Mouse (Mus musculus): ENCODE measurements around the gene Mrgprg.

The Mrgprg gene

DNA sequence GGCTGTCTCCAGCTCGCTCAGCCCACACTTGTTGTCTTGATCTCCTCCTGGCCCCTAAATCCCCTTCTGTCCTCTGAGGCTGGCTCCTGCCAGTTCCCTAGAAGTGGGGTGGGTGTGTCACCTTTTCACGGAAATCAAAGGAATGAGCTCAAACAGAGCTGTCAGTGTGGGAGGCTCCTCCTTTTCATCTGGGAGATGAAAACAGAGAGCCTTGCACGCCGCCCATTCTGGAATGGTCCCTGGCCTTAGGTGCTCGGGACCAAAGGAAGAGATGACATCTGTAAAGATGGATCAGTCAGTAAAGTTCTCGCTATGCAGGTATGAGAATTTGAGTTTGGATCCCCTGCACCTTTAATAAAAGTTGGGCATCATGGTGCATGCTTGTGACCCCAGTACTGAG lies at the start of gene Mrgprg:
TSS of gene Mrgprg (minus strand) at position 101 of the 400 bp plus-strand sequence.
- no peak for DNase-seq (ENCODE audit: low spot score)

DNA sequence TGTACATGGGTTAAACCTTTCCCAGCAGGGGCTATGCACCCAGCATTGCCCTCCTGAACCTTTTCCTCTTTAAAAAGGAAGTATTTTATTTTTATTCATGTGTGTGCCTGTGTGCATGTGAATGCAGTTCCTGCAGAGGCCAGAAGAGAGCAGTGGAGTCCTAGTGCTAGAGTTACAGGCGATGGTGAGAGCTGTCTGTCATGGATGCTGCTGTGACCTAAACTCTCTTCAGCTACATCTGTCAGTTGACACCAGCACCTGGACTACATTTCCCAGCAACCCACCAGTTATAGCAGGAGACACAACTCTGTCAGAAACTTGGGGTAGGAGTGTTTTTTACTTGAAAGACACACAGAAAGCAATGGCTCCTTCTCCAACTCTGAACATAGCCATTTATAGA lies 42.1 kb upstream of the Mrgprg start:
- DNase-seq (ENCODE audit: low spot score): no peak

DNA sequence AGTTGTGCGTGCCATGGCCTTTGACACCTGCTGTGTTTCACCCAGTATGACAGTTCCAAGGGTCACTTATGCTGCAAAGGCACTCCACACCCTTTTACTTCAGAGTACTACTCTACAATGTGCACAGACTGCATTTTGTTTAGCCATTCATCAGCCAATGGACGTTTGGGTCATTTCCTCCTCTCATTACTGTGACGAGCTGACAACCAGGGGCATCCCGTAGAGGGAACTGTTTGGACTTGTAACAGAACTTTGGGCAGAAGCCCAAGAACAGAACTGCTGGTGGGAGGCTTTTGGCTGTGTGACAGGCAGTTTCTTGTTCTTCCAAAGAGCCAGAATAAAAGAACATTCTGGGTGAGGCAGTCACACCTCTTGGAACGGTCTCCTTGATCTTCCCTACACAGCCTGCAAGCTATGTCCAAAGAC lies 38.4 kb upstream of the Mrgprg start:
- no peak for DNase-seq (ENCODE audit: low spot score)

DNA sequence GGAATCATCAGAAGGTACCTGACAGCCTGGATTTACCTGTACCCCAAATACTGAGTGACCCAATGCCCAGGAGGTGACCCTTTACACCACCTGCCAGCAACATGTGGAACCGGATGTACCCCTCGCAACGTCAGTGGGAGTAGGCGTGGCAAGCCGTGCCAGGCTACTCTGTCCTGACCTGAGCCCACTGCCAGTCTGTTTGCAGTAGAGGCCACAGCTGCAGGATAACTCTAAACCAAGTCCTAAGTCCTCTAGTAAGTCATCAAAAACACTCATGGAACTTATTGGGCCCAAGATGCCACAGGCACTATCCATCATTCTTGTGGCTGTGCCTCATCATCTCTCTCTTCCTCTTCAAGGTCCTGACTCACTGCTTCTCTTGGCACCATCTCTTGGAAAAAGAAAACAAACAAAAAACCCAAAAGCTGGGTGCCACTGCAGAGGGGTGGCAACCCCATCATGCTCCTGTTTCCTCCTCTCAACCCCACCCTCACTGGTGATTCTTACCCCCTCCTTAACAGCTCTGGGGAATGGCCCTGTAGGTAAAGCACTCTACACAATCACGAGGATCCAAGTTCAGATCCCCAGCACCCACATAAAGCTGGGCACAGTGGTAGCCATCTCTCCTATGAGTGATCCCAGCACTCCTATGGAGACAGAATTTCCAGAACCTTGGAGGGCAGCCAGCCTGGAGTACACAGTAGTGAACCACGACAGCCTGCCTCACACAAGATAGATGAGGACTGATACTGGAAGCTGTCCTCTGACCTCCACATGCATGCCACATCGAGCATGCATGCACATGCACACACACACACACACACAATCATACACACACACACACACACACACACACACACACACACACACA lies 34.6 kb upstream of the Mrgprg start:
- no peak for DNase-seq (ENCODE audit: low spot score)

DNA sequence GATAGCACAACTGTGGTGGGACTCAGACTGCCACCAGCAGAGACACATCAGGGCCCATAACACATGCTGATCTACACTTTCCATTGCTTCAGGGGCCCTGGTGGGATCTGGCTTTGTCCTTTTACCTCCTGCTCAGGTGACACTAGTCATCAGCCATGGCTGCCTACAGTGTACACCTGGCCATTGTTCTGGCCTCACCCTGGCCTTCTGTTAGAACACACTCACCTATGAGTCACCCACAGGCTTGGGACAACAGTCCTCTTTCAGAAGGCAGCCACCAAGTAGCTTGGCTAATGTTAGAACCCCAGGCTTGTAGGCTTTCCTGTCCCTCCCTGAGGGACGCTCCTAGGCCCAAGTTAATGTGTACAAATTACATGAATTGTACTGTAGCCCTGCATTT lies 34.0 kb upstream of the Mrgprg start:
- no peak for DNase-seq (ENCODE audit: low spot score)

DNA sequence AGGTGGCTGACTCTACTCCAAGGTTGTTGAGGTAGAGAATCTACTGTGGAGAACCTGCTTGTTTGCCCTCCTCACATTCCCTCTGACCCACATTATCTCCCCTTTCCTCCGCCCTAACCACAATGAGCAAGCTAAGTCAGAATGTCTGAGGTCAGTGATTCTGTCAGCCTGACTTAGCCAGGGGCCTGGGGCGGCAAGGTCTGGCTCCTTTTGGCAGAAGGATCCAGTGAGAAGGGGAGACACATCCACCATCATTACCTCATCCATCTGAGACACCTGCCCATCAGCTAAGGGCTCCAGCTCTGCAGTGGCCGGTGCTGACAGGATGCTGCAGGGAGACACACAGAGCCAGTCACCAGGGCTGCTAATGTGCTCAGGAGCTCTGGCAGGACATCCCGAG lies 32.0 kb upstream of the Mrgprg start:
- no peak for DNase-seq (ENCODE audit: low spot score)

DNA sequence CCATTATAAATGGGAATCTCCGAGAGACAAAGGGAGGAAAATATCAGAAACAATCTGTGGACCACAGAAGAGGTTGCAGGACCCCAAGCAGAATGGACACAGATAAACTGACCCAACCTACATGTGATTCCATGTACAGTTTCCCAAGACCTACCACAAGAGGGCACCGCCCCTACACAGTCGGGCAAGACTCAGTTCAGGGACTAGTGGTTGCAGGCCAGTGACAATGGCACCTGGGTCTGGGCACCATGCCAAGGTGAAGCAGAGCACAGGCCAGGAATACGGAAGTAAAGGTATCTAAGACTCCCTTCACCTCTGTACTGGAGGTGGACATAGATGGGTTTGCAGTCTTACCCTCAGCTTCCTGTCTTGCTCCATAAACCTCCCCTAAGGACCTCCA lies 26.3 kb upstream of the Mrgprg start:
- no peak for DNase-seq (ENCODE audit: low spot score)

DNA sequence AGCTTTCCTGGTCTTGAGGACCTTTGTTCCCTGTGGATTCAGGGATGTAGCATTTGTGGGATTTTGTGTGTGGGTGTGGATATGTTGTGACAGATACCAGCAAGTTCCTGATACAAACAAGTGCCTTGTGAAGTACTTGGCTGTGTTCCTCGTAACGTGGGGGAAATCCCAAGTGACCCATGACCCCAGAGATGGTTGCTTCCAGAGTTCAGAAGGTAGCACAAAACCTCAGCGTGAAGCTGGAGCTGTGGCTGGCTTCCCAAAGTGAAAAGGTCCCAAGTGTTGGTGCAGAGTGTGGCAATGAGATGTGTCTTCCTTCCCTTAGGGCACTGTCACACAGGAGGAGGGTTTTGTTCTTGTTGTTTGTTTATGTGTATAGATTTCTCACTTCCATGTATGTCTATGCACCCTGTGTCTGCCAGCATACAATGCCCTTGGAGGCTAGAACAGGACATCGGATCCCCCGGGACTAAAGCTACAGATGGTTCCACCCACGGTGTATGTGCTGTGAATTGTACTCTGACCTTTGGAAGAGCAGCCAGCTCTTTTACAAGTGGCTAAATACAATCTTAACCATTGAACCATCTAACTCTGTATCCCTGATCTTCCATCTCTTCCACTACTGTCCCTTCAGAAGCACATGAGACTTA lies 25.7 kb upstream of the Mrgprg start:
- DNase-seq (ENCODE audit: low spot score): no peak

DNA sequence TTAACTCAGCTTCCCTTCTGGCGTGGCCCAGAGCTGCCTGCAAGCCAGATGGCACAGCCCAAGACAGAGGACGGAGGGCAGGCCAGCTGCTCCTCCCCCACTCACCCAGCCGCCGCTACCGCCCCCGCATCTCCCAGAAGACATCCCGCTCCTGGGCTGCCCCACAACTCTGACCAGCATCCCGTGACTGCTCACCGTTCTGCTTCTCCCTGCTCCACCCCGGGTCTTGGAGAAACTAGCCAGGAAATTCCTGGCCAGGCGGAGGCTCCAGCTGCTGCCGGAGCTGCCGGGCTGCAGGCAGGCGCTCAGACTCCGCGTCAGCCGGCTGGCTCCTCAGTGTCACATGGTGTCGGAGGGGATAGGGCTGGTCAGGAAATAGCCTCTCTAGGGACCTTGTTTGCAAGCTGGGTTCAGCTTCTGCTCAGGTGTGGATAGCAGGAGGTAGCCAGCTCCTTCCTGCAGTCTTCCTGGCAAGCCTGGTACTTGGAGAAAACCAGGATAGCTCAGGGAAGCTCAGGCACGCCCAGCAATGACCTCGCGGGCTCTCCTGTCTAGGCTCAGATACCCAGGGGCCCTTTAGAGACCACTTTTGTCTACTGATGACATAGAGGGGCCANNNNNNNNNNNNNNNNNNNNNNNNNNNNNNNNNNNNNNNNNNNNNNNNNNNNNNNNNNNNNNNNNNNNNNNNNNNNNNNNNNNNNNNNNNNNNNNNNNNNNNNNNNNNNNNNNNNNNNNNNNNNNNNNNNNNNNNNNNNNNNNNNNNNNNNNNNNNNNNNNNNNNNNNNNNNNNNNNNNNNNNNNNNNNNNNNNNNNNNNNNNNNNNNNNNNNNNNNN lies 17.4 kb upstream of the Mrgprg start, which contains the start of gene Mrgpre:
TSS of gene Mrgpre (minus strand) at position 505 of the 834 bp plus-strand sequence.
- DNase-seq (ENCODE audit: low spot score): peak; percentile 57

DNA sequence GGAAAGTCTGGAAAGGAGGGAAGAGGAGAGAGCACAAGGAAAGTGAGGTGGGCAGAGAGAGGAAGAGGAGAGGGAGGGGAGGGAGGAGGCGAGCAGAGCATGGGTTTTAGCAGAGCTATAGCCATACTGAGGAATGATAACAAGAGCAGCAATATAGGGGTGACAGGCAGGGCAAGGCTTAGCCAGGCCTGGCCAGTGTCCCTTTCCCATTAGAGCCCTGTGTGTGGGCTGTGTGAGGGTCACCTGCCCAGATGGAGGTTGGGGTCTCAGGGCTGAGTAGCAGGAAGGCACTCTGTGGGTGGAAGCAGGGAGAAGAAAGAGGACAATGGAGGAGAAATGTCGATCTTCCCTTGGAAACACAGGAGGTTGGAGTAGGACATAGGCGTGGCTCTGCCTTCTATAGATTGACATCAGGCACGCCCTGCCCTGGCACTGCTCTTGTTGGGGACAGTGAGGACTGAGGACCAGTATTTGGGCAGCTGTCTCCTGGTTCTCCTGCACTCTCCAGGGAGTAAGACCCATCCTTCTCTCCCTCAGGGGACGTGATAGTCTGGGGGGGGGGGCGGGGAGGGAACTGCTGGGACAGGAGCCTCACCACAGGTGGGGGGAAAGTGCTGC lies 16.7 kb upstream of the Mrgprg start:
- DNase-seq (ENCODE audit: low spot score): no peak

DNA sequence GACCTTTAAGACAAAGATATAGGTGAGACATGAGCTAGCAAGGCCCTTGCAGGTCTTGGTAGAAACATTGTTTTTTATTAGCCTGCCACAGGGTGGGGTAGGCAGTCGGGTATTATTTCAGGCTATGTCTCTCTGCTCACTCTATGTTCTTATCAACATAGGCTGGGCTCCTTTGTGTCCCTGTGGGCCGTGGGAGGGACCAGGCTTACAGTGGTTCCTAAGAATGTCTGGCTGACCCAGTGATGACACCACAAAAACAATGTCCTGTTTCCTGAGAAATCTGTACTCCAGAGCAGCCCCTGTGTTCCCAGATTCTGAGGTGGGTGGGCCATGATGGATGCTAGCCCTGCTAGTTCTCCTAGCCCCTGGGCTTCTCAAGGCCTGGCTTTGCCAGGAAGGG lies 10.6 kb upstream of the Mrgprg start:
- DNase-seq (ENCODE audit: low spot score): no peak

DNA sequence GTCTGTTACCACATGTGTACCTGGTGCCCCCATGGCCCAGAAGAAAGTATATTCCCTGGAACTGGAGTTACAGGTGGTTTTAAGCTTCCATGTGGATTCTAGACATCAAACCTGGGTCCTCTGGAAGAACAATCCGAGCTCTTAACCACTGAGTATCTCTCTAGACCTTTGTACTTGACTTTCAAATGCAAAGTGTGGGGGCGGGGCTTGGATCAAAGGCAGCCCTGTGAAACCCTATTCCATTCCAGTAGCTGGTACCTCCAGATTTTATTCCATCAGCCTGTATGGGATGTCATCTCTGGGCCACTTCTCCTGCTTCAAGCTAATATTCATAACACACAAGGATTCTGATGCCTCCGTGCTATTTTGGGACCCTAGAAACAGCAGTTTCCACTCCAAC lies 9.3 kb upstream of the Mrgprg start:
- DNase-seq (ENCODE audit: low spot score): no peak

DNA sequence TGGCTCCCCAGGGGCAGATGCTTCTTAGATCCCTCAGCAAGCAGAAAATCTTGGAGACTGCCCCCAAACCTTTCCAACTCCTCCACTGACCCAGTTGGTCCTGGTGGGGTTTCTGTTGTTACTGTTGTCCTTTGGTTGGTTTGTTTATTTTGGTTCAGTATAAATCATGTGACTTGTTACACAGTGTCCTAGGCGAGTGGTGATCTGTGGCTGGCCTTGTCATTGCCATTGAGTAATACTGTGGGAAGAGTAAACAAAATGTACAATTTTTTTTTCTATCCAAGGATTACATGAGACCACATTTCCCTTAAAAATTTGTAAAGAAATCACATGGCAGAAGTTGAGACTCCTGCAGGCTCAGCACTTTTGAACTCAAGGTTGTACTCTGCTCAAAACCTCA lies 2.7 kb upstream of the Mrgprg start:
- no peak for DNase-seq (ENCODE audit: low spot score)

DNA sequence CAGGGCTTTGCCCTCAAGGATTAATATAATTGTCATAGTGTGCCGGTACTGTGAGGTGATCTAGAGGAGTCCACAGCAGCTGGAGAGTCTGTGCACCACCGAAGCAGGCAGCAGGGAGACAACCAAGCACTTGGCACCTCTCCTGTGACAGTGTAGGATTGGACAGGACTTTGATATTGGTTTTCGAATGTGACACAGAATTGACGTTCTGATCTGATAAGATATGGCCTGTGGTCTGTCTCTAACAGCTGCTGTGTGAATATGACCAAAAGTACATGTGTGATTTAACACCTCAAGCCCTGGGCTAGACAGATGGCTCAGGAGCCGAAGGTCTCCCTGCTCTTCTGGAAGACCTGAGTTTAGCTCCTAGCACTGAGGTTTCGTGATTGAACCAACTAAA lies 1.5 kb upstream of the Mrgprg start:
- no peak for DNase-seq (ENCODE audit: low spot score)

DNA sequence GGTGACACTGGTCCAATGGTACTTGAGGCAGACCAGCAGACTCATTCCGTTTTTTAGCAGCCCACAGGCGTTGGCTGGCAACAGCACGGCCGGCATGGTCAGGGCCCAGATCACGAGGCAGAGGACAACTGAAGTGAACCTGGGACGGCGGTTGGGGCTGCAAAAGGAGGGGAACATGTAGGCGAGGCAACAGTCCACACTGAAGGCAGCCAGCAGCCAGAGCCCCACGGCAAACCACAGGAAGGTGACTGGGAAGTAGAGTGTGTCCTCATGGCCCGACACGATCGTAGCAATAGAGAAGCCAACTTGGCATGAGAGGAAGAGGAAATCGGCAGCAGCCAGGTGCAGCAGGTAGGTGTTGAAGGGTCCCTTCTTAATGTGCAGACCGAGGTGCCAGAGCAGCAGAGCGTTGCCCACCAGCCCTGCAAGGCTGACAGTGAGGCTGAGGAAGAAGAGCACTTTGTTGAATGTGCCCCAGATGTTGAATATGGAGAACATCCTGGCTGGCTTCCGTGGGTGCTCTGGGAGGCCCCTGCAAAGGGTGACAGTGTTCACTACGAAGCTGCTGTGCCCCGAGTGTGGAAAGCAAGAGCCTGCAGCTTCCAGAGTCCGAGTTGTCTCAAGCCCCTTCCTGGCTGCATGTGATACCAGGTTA lies 1.8 kb downstream of the Mrgprg start:
- DNase-seq (ENCODE audit: low spot score): no peak

DNA sequence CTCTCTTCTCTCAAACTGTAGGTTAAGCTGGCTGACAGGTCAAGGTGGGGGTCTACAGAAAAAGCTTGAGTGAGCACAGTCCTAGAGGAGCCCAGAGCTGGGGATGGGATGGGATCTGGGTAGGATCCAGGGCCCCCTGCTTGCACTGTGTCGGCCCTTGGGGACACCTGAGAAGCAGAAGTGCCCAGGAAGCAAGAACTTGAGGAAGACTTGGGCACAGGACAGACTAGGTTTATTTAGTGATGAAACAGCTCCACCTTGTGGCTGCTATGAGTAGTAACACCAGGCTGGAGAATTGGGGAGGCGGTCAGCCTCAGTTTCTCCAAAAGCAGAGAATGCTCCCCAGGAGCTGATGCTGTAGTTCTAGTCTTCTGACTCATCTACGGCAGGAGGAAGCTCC lies 3.0 kb downstream of the Mrgprg start:
- no peak for DNase-seq (ENCODE audit: low spot score)

DNA sequence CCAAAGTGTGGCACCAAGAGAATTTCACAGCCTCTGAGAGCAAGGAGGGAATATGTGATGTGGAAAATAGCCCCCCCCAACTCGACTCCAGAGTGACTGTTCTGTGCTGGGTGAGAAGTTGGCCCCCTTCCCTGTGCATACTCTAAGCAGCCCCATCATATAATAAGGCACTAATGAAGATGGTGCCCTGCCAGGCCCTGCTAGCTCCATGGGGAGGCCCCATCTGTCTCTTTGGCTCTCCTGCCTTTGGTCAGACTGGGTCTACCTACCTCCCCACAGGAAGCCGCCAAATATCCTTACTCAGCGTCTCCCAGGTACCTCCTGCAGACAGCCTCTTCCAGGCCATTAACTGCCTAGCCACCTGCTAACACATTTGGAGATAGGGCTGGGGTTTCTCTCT lies 7.8 kb downstream of the Mrgprg start:
- DNase-seq (ENCODE audit: low spot score): no peak

DNA sequence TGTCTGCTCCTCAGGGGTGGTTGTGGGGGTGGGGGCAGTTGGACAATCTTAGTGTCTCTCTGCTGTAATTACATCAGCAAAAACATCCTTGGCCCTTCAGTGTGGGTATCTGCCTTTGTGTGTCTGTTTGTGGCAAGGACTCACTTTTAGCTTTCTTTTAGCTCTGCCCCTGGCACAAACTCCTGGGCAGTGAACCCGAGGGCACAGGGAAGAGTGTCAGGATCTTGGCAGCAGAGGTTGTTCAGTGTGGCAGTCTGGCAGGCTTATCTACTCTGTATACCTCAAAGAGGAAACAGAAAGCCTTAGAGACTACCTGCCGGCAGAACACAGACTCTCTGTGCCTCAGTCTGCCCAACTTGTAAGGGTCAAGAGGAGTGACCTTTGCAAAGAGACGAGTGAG lies 9.1 kb downstream of the Mrgprg start:
- DNase-seq (ENCODE audit: low spot score): no peak

DNA sequence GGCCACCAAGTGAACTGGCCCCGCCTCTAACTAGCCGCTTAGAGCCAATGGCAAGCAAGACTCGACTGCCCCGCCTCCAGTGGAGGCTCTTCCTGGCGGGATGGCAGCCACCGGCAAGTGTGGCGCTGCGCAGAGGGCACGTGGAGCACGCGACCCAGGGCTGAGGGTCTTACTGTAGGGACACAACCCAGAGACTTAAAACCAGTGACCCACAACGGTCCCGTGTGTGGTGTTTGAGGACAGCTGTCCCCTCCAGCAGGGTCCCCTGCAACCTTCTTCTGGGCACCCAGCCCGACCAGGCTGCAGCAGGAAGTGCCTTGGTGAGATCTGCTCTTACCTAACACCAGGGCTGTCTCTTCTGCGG lies 9.8 kb downstream of the Mrgprg start:
- DNase-seq (ENCODE audit: low spot score): peak; percentile 55

DNA sequence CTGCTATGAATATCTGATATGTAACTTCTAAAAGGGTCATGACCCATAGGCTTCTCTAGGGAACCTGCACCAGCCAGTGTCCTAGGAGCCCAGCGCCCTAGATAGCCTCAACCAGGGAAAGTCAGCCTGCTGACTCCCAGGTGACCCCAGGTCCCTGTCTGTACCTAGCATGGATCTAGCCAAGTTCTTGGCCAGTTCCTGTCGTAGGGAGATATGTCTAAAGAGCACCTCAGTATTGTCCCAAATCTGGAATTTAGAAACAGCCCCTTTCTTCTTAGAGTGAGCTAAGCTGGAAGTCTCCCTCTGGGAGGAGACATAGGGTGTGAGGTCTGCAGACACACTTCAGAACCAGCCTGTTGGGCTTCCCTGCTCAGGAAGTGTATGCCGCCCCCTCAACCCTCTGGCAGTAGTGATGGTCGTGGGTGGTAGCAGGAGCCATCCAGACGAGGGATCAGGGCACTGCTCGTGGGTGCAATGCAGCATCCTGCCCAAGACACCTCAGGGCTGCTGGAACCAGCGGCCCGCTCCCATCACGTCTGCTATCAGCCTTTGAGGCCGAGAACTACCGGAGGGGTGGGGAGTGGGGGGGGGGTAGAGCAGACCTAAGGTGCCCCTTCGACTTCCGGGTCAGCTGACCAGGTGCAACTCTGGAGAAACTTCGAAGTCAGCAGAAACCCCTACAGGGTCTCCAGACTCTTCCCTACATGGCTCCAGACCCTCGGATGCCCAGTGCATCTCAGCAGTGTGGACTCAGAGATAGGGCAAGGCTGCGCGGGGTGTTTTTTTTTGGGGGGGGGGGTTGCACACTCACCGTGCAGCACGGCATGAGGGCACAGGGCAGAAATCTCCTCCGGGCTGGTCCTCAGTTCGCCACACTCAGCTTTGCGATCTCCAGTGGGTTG lies 10.4 kb downstream of the Mrgprg start, which contains the start of gene Osbpl5:
TSS of gene Osbpl5 (minus strand) at position 861 of the 902 bp plus-strand sequence.
- no peak for DNase-seq (ENCODE audit: low spot score)

Measured in left cerebral cortex, adult 11 months (tissue).